Mouse (Mus musculus): ENCODE data around the gene Osbpl6. TPM values are rescaled to one million over a fixed set of nuclear protein-coding genes. Genes with fewer than 3 reads are reported as not detected.

Gene Osbpl6
- polyA plus RNA-seq, 1 experiment from 2014 or later: 0.38 TPM

- no peak overlapping the region for H3K27ac ChIP-seq (ENCODE audit: low read length)
- H3K9me3 ChIP-seq (replicated peaks; ENCODE audit: control insufficient read depth, low read length): no peaks in the 10 kb centered on the region
- WGBS (ENCODE audit: insufficient replicate concordance): 24% methylated on average over 4 of the region's 4 CpGs
- no peak overlapping the region for H3K4me2 ChIP-seq (ENCODE audit: low read depth, low read length)
- H3K4me3 ChIP-seq (ENCODE audit: low read depth, low read length): no peak overlapping the region
- H3K4me1 ChIP-seq (ENCODE audit: control insufficient read depth, low read depth, low read length): peaks cover 14% of the 10 kb centered on the region
- no peaks in the 10 kb centered on the region for H3K27me3 ChIP-seq (ENCODE audit: control insufficient read depth, insufficient read depth, low read depth, low read length)
- H3K36me3 ChIP-seq (ENCODE audit: control insufficient read depth, insufficient read depth): peaks cover 2% of the 10 kb centered on the region
- H3K9ac ChIP-seq (ENCODE audit: low read depth, low read length): no peak overlapping the region
- peak; percentile 64 for ATAC-seq (ENCODE audit: low read depth)
These were observed 34.1 kb upstream of the Osbpl6 start for GRCm38 (mm10) chr2:76372244-76372643.

GRCm38 (mm10) chr2:76374544-76375206 lies 31.6 kb upstream of the Osbpl6 start:
- WGBS (ENCODE audit: insufficient replicate concordance): 84% methylated on average over 6 of the region's 6 CpGs
- Histone ChIP-seq H3K9me3 (replicated peaks; ENCODE audit: control insufficient read depth, low read length) (no peaks in the 10 kb centered on the region), H3K36me3 (ENCODE audit: control insufficient read depth, insufficient read depth) (peaks cover 17% of the 10 kb centered on the region), H3K27me3 (ENCODE audit: control insufficient read depth, insufficient read depth, low read depth, low read length) (no peaks in the 10 kb centered on the region), H3K4me1 (ENCODE audit: control insufficient read depth, low read depth, low read length) (peaks cover 11% of the 10 kb centered on the region), H3K27ac (ENCODE audit: low read length) (no peak overlapping the region), H3K4me2 (ENCODE audit: low read depth, low read length) (no peak overlapping the region), H3K4me3 (ENCODE audit: low read depth, low read length) (no peak overlapping the region), H3K9ac (ENCODE audit: low read depth, low read length) (no peak overlapping the region)
- ATAC-seq (ENCODE audit: low read depth): no peak

GRCm38 (mm10) chr2:76378646-76379045 lies 27.7 kb upstream of the Osbpl6 start:
- peaks cover 25% of the 10 kb centered on the region for H3K36me3 ChIP-seq (ENCODE audit: control insufficient read depth, insufficient read depth)
- H3K9ac ChIP-seq (ENCODE audit: low read depth, low read length): no peak overlapping the region
- no peak overlapping the region for H3K4me2 ChIP-seq (ENCODE audit: low read depth, low read length)
- H3K4me1 ChIP-seq (ENCODE audit: control insufficient read depth, low read depth, low read length): no peaks in the 10 kb centered on the region
- 89% methylated on average over 19 of the region's 19 CpGs for WGBS (ENCODE audit: insufficient replicate concordance)
- H3K27ac ChIP-seq (ENCODE audit: low read length): no peak overlapping the region
- no peaks in the 10 kb centered on the region for H3K27me3 ChIP-seq (ENCODE audit: control insufficient read depth, insufficient read depth, low read depth, low read length)
- no peak for ATAC-seq (ENCODE audit: low read depth)
- H3K4me3 ChIP-seq (ENCODE audit: low read depth, low read length): no peak overlapping the region
- H3K9me3 ChIP-seq (replicated peaks; ENCODE audit: control insufficient read depth, low read length): no peaks in the 10 kb centered on the region

GRCm38 (mm10) chr2:76386531-76386930 lies 19.8 kb upstream of the Osbpl6 start:
- Histone ChIP-seq H3K9me3 (replicated peaks; ENCODE audit: control insufficient read depth, low read length) (no peaks in the 10 kb centered on the region), H3K27ac (ENCODE audit: low read length) (no peak overlapping the region), H3K36me3 (ENCODE audit: control insufficient read depth, insufficient read depth) (peaks cover 3% of the 10 kb centered on the region; the same call in 1 of the 2 replicates), H3K9ac (ENCODE audit: low read depth, low read length) (no peak overlapping the region), H3K4me3 (ENCODE audit: low read depth, low read length) (no peak overlapping the region), H3K4me1 (ENCODE audit: control insufficient read depth, low read depth, low read length) (no peaks in the 10 kb centered on the region), H3K27me3 (ENCODE audit: control insufficient read depth, insufficient read depth, low read depth, low read length) (no peaks in the 10 kb centered on the region), H3K4me2 (ENCODE audit: low read depth, low read length) (no peak overlapping the region)
- no peak for ATAC-seq (ENCODE audit: low read depth)

- no peaks in the 10 kb centered on the region for H3K9me3 ChIP-seq (replicated peaks; ENCODE audit: control insufficient read depth, low read length)
- H3K4me3 ChIP-seq (ENCODE audit: low read depth, low read length): no peak overlapping the region
- no peak overlapping the region for H3K9ac ChIP-seq (ENCODE audit: low read depth, low read length)
- H3K4me1 ChIP-seq (ENCODE audit: control insufficient read depth, low read depth, low read length): no peaks in the 10 kb centered on the region
- no peak overlapping the region for H3K4me2 ChIP-seq (ENCODE audit: low read depth, low read length)
- no peak for ATAC-seq (ENCODE audit: low read depth)
- H3K27ac ChIP-seq (ENCODE audit: low read length): no peak overlapping the region
- no peaks in the 10 kb centered on the region for H3K36me3 ChIP-seq (ENCODE audit: control insufficient read depth, insufficient read depth)
- H3K27me3 ChIP-seq (ENCODE audit: control insufficient read depth, insufficient read depth, low read depth, low read length): peaks cover 17% of the 10 kb centered on the region
These were observed 6.1 kb upstream of the Osbpl6 start for GRCm38 (mm10) chr2:76400178-76400577.

- peaks cover 46% of the 10 kb centered on the region for H3K27me3 ChIP-seq (ENCODE audit: control insufficient read depth, insufficient read depth, low read depth, low read length)
- no peak for ATAC-seq (ENCODE audit: low read depth)
- peak overlapping the region; percentile 69 for H3K4me2 ChIP-seq (ENCODE audit: low read depth, low read length)
- no peaks in the 10 kb centered on the region; the same call in 1 of the 2 replicates for H3K4me1 ChIP-seq (ENCODE audit: control insufficient read depth, low read depth, low read length)
- WGBS (ENCODE audit: insufficient replicate concordance): 5% methylated on average over 15 of the region's 15 CpGs
- H3K9ac ChIP-seq (ENCODE audit: low read depth, low read length): no peak overlapping the region
- H3K36me3 ChIP-seq (ENCODE audit: control insufficient read depth, insufficient read depth): no peaks in the 10 kb centered on the region
- no peak overlapping the region for H3K27ac ChIP-seq (ENCODE audit: low read length)
- no peaks in the 10 kb centered on the region for H3K9me3 ChIP-seq (replicated peaks; ENCODE audit: control insufficient read depth, low read length)
- H3K4me3 ChIP-seq (ENCODE audit: low read depth, low read length): peak overlapping the region; percentile 64
These were observed 635 bp upstream of the Osbpl6 start for GRCm38 (mm10) chr2:76405596-76406150.

- 0 out of 2 replicates have a peak, but pooled peaks have one; percentile 38 for ATAC-seq (ENCODE audit: low read depth)
- Histone ChIP-seq H3K27me3 (ENCODE audit: control insufficient read depth, insufficient read depth, low read depth, low read length) (peaks cover 46% of the 10 kb centered on the region), H3K36me3 (ENCODE audit: control insufficient read depth, insufficient read depth) (no peaks in the 10 kb centered on the region), H3K4me3 (ENCODE audit: low read depth, low read length) (peak overlapping the region; percentile 64), H3K9me3 (replicated peaks; ENCODE audit: control insufficient read depth, low read length) (no peaks in the 10 kb centered on the region), H3K4me1 (ENCODE audit: control insufficient read depth, low read depth, low read length) (no peaks in the 10 kb centered on the region; the same call in 1 of the 2 replicates), H3K27ac (ENCODE audit: low read length) (no peak overlapping the region), H3K9ac (ENCODE audit: low read depth, low read length) (peak overlapping the region; percentile 24; the same call in 1 of the 2 replicates), H3K4me2 (ENCODE audit: low read depth, low read length) (peak overlapping the region; percentile 69)
- WGBS (ENCODE audit: insufficient replicate concordance): under 1% methylated on average over 48 of the region's 49 CpGs
These were observed 681 bp downstream of the Osbpl6 start for GRCm38 (mm10) chr2:76406937-76407441.

- Histone ChIP-seq H3K36me3 (ENCODE audit: control insufficient read depth, insufficient read depth) (no peaks in the 10 kb centered on the region), H3K9ac (ENCODE audit: low read depth, low read length) (no peak overlapping the region), H3K4me1 (ENCODE audit: control insufficient read depth, low read depth, low read length) (no peaks in the 10 kb centered on the region; the same call in 1 of the 2 replicates), H3K27ac (ENCODE audit: low read length) (no peak overlapping the region), H3K9me3 (replicated peaks; ENCODE audit: control insufficient read depth, low read length) (no peaks in the 10 kb centered on the region), H3K27me3 (ENCODE audit: control insufficient read depth, insufficient read depth, low read depth, low read length) (peaks cover 36% of the 10 kb centered on the region), H3K4me2 (ENCODE audit: low read depth, low read length) (no peak overlapping the region), H3K4me3 (ENCODE audit: low read depth, low read length) (no peak overlapping the region)
- 30% methylated on average over 1 of the region's 1 CpGs for WGBS (ENCODE audit: insufficient replicate concordance)
- ATAC-seq (ENCODE audit: low read depth): no peak
These were observed 3.2 kb downstream of the Osbpl6 start for GRCm38 (mm10) chr2:76409526-76409925.

- Histone ChIP-seq H3K4me3 (ENCODE audit: low read depth, low read length) (no peak overlapping the region), H3K36me3 (ENCODE audit: control insufficient read depth, insufficient read depth) (no peaks in the 10 kb centered on the region), H3K9ac (ENCODE audit: low read depth, low read length) (no peak overlapping the region), H3K4me1 (ENCODE audit: control insufficient read depth, low read depth, low read length) (no peaks in the 10 kb centered on the region; the same call in 1 of the 2 replicates), H3K27me3 (ENCODE audit: control insufficient read depth, insufficient read depth, low read depth, low read length) (peaks cover 32% of the 10 kb centered on the region), H3K27ac (ENCODE audit: low read length) (no peak overlapping the region), H3K4me2 (ENCODE audit: low read depth, low read length) (no peak overlapping the region), H3K9me3 (replicated peaks; ENCODE audit: control insufficient read depth, low read length) (no peaks in the 10 kb centered on the region)
- 56% methylated on average over 2 of the region's 2 CpGs for WGBS (ENCODE audit: insufficient replicate concordance)
- no peak for ATAC-seq (ENCODE audit: low read depth)
These were observed 3.7 kb downstream of the Osbpl6 start for GRCm38 (mm10) chr2:76409986-76410385.

Data from liver, embryonic 16.5 days (tissue).